Mouse (Mus musculus): ENCODE data around the gene Ttc7b.

DNA sequence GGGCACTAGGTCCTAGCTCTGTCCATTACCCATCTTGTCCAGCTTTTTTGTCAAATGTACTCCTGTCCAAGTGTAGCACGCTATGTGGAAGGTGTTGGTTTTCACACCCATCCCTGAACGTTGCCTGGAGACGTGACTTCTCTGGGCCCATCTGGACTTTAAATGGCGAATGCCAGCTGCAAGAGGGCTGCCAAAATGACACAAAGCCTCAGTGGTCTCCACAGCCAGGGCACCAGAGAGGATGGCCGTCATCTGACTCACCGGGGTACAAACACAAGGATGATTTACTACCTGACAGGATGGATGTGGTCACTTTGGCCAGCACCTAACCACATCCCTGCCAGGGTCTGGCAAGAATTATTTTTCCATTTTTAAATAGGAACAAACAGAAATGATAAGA is 207.4 kb downstream of the Ttc7b start:
- TF ChIP-seq GATA1 (IDR thresholded peaks at IDR 0.05; ENCODE audit: low read length) (no peak), TAL1 (IDR thresholded peaks at IDR 0.05; ENCODE audit: low read length) (no peak)

Measured in erythroblast, embryonic 14.5 days (primary cell).